Mouse (Mus musculus): Measurements from ENCODE around the gene Nus1. TPM values are rescaled to one million over a fixed set of nuclear protein-coding genes. Genes with fewer than 3 reads are reported as not detected.

The Nus1 gene
- total RNA-seq, 2 experiments from 2014 or later, result 61.3 to 62.6 TPM

DNA sequence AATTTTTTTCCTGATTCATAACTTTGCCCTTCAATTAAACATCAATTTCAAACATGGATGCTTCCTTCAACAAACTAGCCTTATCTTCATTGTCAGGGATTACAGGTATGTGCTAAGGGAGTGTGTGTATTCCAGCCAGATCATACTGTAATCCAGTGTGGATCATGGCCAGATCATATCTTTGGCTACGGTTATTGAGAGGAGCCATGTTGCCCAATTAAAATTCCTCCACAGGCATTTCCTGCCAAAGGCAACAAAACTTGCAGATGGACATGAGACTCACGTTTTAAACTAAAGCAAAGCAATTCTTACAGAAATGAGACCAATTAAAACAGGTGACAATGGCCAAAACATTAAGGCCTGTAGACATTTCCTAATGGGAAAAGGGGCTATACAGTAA lies 889 bp upstream of the Nus1 start:
- no peak for DNase-seq (ENCODE audit: low spot score in 2 of 2)

DNA sequence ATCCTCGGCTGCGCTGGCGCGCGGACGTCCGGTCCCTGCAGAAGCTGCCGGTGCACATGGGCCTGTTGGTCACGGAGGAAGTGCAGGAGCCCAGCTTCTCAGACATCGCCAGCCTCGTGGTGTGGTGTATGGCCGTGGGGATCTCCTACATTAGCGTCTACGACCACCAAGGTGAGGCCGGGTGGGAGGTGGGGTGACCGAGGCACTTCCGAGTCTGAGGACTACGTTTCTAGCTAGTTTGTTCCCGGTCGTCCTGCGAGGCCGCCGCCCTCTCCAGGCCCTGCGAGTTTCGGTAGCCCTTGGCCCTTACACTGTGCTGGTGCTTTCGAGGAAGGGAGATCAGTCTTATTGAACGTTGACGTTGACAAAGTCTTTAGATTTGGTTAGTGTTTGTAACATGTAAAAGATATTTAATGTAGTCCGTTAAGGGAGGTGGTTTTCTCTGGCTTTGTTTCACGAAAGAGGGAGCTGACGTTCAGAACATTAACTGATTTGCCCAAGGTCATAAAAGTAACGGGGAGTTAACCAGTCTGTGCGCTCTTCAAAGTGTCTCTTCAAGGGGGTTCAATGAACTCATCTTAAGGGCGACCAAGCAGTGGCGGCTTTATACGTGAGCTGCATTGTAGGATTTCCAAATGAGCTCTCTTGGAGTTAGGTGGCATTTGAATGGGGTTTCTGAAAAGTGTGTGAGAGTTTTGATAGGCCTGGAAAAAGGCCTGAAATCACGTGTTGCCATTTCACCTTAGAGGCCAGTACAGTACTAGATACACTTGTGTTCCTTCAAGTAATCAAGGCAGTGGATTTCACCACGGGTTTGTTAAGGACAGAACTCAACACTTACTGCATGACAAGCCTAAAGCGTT lies 882 bp downstream of the Nus1 start:
- no peak for DNase-seq (ENCODE audit: low spot score in 2 of 2)

DNA sequence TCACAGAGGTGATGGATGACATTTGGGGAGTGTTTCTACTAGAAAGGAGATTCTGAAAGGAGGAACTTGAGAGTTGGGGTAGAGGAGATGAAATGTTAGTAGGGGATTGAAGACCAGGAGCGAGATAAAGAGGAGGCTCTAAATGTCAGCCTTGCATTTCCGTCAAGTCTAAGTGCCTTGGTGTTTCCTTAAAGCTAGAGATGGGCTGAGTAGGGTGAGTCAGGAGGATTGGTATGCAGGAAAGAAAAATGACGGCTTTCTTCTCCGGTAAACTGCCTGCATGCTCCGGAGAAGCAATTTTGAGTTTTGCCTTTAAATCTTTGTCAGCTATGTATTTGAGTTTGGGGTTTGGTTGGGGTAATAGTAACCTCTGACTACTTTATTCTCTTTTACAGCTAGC lies 1.6 kb downstream of the Nus1 start:
- DNase-seq (ENCODE audit: low spot score in 2 of 2), result no peak

DNA sequence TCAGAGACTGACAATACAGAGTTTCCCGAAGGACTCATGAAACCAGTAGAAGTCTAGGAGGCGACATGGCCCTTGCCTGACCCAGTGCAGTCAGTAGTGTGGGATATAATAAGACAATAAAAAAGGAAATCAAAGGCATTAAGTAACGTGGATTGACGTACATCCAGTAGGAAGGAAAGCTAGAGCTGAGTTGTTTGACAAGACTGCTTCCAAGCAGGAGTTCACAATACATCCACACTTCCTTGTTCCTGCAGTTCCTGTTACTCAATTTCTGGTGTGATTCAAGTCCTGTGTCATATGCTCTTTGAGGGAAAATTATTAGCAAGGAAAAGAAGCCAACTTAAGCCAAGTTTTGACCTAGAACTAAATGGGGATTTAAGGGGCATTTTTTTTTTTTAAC lies 2.1 kb downstream of the Nus1 start:
- no peak for DNase-seq (ENCODE audit: low spot score in 2 of 2)

DNA sequence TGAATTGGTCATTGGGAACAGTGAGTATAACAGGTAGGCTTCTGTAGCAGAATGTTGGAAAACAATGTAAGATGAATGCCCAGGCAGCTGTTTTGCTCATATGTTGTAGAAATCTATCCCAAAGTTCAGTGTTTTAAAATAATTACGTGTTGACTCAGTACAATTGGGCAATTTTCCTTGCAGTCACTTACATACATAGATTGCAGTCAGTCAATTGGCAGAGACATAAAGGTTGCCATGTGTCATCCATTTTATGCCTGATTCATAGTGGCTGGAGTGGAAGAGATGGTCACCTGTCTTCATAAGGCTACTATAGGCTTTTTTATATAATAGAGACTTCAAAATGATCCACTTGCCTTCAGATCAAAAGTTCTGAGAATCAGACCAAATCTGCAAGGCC lies 3.2 kb downstream of the Nus1 start:
- DNase-seq (ENCODE audit: low spot score in 2 of 2), result no peak

DNA sequence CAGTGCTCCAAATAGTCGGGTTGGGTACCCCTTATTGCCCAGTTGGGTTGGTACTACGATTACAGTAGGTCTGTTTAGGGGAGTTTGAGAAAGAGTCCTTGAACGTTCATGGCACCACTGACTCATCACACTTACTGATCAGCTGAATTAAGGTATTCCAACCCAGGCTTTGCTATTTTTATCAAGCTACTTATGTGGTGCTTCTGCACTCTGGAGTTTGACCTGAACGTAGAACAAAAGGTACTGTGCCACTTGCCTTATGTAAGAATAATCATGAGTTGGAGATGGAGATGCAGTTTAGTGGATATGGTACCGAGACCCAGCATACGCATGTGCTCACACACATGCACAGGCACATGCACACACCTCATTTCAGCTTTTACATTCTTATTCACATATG lies 4.4 kb downstream of the Nus1 start:
- DNase-seq (ENCODE audit: low spot score in 2 of 2), result no peak

DNA sequence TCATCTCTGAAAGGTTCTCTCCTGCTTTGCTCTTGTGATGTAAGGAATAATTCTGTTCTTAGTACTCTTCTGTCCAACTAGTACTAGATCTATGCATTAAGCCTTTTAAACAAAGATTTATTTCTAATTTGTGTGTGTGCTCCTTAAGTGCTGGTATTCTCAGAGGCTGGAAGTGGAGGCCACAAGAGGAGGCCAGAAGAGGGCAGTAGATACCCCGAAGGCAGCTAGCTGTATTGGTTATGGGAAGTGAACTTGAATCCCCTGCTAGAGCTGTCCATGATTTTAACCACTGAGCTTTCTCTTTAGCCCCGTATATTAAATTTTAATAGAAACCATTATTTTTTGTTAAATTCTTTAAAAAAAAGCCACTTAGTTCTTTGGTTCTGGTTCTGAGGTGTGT lies 5.8 kb downstream of the Nus1 start:
- no peak for DNase-seq (ENCODE audit: low spot score in 2 of 2)

DNA sequence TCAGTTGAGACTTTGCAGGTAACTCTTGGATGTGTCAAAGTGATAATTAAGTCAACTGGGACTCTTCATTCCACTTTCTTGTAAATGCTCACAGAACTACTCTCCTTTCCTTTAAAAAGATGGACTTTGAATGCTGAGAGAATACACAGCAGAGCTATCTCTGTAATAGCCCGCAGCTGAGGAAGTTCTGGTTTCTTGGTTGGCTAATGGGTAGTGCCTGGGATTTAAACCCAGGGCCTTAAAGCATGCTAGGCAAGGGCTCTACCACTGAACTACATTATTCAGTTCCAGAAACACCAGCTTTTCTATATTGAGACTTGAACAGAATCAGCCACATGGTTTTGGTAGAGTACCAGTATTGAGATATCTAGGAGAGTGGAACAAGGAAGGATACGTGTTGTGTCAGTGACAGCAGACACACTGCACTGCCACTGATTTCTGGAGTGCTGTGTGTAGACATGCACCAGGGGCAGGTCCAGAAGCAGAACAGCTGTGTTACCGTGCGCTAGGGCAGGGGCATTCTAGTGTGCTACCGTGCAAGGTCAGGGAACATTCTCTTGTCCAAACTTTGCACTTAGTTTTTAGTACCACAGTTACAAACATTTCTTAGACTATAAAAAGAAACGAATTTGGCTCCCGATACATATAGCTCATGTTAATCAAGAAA lies 9.1 kb downstream of the Nus1 start:
- no peak for DNase-seq (ENCODE audit: low spot score in 2 of 2)

DNA sequence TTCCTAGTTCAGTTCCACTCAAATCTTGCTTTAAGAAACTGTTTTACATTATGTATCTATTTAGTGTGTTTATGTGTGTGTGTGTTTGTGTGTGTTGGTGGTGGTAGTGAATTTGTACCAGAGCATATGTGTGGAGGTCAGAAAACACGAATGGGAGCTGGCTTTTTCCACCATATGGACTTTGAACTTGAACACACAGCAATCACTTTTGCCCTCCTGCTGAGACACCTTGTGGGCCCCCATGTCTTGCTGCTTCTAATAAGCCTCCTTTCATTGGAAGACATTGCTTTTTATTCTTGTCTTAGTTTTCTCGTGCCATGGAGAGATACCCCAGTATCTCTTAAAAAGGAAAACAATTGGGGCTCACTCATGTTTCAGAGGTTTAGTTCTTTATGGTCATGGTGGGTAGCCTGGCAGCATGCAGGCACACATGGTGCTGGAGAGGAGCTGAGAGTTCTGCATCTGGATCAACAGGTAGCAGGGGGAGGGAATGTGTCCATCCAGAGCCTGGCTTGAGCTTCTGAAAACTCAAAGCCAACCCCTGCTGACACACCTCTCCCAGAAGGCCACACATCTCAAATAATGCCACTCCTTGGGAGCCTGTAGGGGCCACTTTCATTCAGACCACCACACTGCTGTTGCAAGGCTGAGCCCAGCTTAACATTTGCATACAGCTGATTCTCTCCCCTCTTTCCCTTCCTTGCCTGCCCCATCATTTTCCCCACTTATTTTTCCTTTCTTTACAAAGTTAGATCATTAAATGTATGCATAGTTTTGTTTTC lies 10.5 kb downstream of the Nus1 start:
- no peak for DNase-seq (ENCODE audit: low spot score in 2 of 2)

DNA sequence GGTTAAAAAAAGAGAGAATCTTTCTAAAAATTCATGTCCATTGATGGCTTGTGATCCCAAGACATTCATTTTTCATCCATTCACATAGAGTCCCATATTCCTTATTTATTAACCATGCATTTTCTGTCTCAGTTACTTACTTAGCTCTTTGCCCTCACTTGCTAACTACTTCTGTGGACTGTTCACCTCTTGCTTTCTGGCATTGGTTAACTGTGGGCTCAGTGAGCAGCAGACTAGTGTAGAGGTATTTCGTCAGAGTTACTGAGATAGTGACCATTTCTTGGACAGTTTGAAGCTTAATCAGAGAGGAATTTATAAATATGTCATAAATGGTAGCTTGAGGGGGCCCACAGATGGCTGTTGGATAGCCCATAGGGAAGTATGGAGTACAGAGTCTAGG lies 13.6 kb downstream of the Nus1 start:
- DNase-seq (ENCODE audit: low spot score in 2 of 2), result no peak

DNA sequence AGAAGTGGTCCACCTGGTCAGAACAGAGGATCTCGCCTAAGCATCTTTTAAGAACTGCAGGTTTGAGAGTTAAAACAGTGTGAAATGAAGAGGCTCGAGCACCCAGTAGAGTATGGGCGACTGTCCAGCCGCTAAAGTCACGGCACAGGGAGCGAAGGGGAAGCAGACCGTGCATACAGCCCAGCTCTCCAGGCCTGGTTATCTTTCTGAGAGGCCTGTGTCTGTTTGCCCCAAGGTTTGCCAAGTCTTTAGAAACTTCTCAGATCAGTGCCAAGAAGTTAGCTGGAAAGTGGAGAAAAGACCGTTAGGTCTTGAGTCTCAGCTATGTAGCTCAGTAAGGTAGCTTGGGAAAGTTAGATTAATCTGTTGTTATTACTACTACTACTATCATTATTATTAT lies 17.5 kb downstream of the Nus1 start:
- DNase-seq (ENCODE audit: low spot score in 2 of 2), result no peak

DNA sequence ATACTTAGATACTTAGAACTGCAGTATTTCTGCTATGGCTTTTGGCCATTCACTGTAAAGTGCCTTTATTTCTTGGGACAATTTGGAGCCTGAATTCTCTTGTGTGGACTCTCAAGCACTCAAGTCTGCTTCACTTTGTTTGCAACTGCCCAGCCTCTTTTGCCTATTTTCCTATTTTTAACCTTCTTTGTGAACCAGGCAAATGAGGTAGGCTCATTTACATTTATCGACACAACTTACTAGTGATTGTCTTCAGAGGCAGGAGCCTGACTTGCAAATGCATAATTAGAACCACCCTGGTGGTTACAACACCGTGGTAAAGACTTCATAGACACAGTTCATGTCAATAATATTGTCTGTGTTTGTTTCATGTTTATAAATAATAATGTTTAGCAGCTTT lies 43.3 kb downstream of the Nus1 start:
- no peak for DNase-seq (ENCODE audit: low spot score in 2 of 2)

DNA sequence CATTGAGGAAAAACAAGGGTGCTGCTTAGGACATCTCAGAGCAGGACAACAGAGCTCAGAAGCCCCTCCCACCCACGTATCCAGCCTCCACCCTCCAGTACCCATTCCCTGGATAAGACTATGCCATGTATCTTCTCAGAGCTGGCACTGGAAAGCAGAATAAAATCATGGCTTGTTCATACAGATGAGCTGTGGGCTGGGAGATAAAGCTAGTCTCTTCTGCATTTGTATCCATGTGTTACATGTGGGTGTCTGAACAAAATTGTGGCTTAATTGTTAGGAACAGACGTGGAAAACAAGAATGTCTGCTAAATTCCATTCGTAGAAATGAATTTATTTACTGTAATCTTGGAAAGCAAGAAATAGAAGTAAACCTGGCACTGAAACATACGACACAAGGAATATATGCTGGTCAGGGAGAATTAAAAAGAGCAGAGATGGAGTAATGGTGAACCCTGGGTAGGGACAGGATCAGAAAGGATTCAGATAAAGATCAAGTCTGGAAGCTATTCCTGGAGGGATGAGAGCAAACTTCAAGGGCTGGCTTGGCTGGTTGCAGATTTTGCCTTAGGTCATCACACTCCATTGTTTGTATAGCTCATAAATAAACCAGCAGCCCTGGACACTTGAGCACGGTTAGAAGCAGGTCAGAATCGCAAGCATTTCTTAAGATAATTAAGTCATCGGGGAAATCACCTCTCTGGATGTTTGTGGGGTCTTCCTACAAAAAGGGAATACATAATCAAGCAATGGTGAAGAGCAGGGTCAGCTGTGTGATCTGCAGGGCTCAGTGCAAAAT lies 46.8 kb downstream of the Nus1 start:
- DNase-seq (ENCODE audit: low spot score in 2 of 2), result no peak

DNA sequence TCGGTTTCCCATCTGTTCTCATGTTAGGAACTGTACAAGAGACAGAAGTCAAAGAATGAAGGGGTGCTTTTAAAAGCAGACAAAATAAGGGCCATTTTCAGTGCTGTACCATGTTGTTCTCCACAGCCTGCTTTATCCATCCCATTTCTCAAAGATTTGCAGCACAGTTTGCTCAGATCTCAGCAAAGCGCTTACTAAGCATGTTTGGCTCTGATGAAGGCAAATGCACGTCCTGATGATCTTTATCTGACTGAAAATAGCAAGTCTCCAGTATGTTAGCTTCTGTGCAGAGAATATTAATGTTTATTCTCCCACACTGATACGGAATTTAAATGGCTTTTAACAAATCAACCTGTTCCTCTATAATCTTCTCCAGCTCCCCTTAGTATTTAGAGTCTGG lies 54.2 kb downstream of the Nus1 start:
- no peak for DNase-seq (ENCODE audit: low spot score in 2 of 2)

Other genes starting within 250 kb of the Nus1 start
- not detected for gene Ros1, start 222.3 kb upstream of the Nus1 start, total RNA-seq (2021)
- gene Dcbld1, start 183.9 kb upstream of the Nus1 start, total RNA-seq (2021), result 10 to 100 TPM; 12.1 to 12.5 TPM
- gene Gm26741, start 58.8 kb upstream of the Nus1 start, total RNA-seq (2021), result not detected
- 10 to 100 TPM; 51.7 TPM for gene Gopc, start 35.4 kb upstream of the Nus1 start, total RNA-seq (2021)
- gene Nepn, start 28.6 kb upstream of the Nus1 start, total RNA-seq (2021), result not detected